Mouse (Mus musculus) midbrain, embryonic 13.5 days (tissue): ENCODE data around the gene Slc45a2. TPM values are rescaled to one million over a fixed set of nuclear protein-coding genes. Genes with fewer than 3 reads are reported as not detected.
"Not testable (repeated sequence)": the region's sequence is repeated elsewhere in the genome, so short reads cannot be mapped to it uniquely, and the experiment has no call there.

Experiments
- ATAC-seq: fragments of 200-750 bp; cut with Nextera tagmentation; 2 replicates; pipeline ENCODE4 v1.8.0; 2017; ENCODE audit warnings: mild to moderate bottlenecking, moderate TSS enrichment, moderate library complexity
- H3K27ac ChIP-seq: fragments of 300-500 bp; sonication (generic); 2 replicates; pipeline ENCODE4 v1.5.1; 2015; ENCODE audit warnings: inconsistent platforms, mild to moderate bottlenecking, moderate library complexity
- H3K27me3 ChIP-seq: fragments of 300-500 bp; sonication (generic); 2 replicates; pipeline ENCODE4 v1.6.1; 2015; ENCODE audit warnings: mild to moderate bottlenecking, inconsistent platforms
- H3K36me3 ChIP-seq: fragments of 300-500 bp; sonication (generic); 2 replicates; pipeline ENCODE4 v1.6.1; 2015; ENCODE audit warnings: mild to moderate bottlenecking, inconsistent platforms
- H3K4me1 ChIP-seq: fragments of 300-500 bp; sonication (generic); replicated peaks from 2 replicates; pipeline ENCODE4 v1.6.1; 2015; ENCODE audit warnings: inconsistent platforms
- H3K4me2 ChIP-seq: fragments of 300-500 bp; sonication (generic); replicated peaks from 2 replicates; pipeline ENCODE4 v1.6.1; 2015; ENCODE audit warnings: moderate library complexity, mild to moderate bottlenecking, inconsistent platforms
- H3K4me3 ChIP-seq: fragments of 300-500 bp; sonication (generic); replicated peaks from 2 replicates; pipeline ENCODE4 v1.5.1; 2015; ENCODE audit warnings: mild to moderate bottlenecking, inconsistent platforms
- H3K9ac ChIP-seq: fragments of 300-500 bp; sonication (generic); replicated peaks from 2 replicates; pipeline ENCODE4 v1.6.1; 2015; ENCODE audit warnings: mild to moderate bottlenecking, inconsistent platforms
- H3K9me3 ChIP-seq: fragments of 300-500 bp; sonication (generic); 2 replicates; pipeline ENCODE4 v1.6.1; 2016; ENCODE audit warnings: mild to moderate bottlenecking, inconsistent platforms
- WGBS: fragments of 180-500 bp; shearing (Covaris S2); methylation state at CpG from one replicate; pipeline ENCODE4 v1.1.7; 2015; 5-methylcytosine and 5-hydroxymethylcytosine counted together
- polyA plus RNA-seq: library from polyadenylated mRNA; unstranded; fragments of >200 nt; fragmentation: Nextera tagmentation; extraction: Ambion mirVana; gene quantifications from 2 replicates; pipeline ENCODE4 v1.2.1, GENCODE M21; 2015

Slc45a2 gene
- polyA plus RNA-seq, 1 experiment from 2014 or later = not detected

GRCm38 (mm10) chr15:10977151-10977550 is 23.4 kb upstream of the Slc45a2 start:
- Histone ChIP-seq H3K9me3 (no peaks in the 10 kb centered on the region), H3K9ac (no peak overlapping the region), H3K4me3 (no peak overlapping the region), H3K4me1 (peaks cover 6% of the 10 kb centered on the region), H3K4me2 (no peak overlapping the region), H3K36me3 (no peaks in the 10 kb centered on the region), H3K27ac (no peak overlapping the region), H3K27me3 (no peaks in the 10 kb centered on the region)
- no peak for ATAC-seq

- Histone ChIP-seq H3K4me1 (peaks cover 11% of the 10 kb centered on the region), H3K9me3 (no peaks in the 10 kb centered on the region), H3K4me3 (no peak overlapping the region; the same call in 1 of the 2 replicates), H3K9ac (peak overlapping the region; percentile 74; the same call in 1 of the 2 replicates), H3K4me2 (peak overlapping the region; percentile 65), H3K36me3 (no peaks in the 10 kb centered on the region), H3K27ac (no peak overlapping the region), H3K27me3 (no peaks in the 10 kb centered on the region)
- ATAC-seq = no peak
- WGBS = 73% methylated on average over 2 of the region's 2 CpGs
These were observed 19.8 kb upstream of the Slc45a2 start for GRCm38 (mm10) chr15:10980712-10981111.

GRCm38 (mm10) chr15:10981377-10982063 is 19.0 kb upstream of the Slc45a2 start, which contains the start of gene Amacr:
Amacr (plus strand) TSS chr15:10981756.
- H3K27me3 ChIP-seq = no peaks in the 10 kb centered on the region
- no peaks in the 10 kb centered on the region for H3K9me3 ChIP-seq
- peak within 1 kb of the TSS; percentile 74 for H3K9ac ChIP-seq
- H3K4me2 ChIP-seq = peak within 1 kb of the TSS; percentile 65
- no peaks in the 10 kb centered on the region for H3K36me3 ChIP-seq
- ATAC-seq = peak; percentile 99
- H3K4me1 ChIP-seq = peaks cover 11% of the 10 kb centered on the region
- H3K27ac ChIP-seq = peak within 1 kb of the TSS; percentile 89
- peak within 1 kb of the TSS; percentile 61 for H3K4me3 ChIP-seq
- under 1% methylated on average over 52 of the region's 52 CpGs for WGBS

- Histone ChIP-seq H3K4me2 (peak overlapping the region; percentile 65), H3K36me3 (peaks cover 3% of the 10 kb centered on the region; the same call in 1 of the 2 replicates), H3K9ac (peak overlapping the region; percentile 74), H3K9me3 (no peaks in the 10 kb centered on the region), H3K4me3 (peak overlapping the region; percentile 61), H3K27me3 (no peaks in the 10 kb centered on the region), H3K27ac (peak overlapping the region; percentile 89), H3K4me1 (peaks cover 11% of the 10 kb centered on the region)
- peak; percentile 51 for ATAC-seq
- WGBS = 9% methylated on average over 6 of the region's 6 CpGs
These were observed 18.5 kb upstream of the Slc45a2 start for GRCm38 (mm10) chr15:10982064-10982435.

- H3K4me3 ChIP-seq = no peak overlapping the region
- 81% methylated on average over 6 of the region's 6 CpGs for WGBS
- ATAC-seq = no peak
These were observed 14.8 kb upstream of the Slc45a2 start for GRCm38 (mm10) chr15:10985756-10986155.

GRCm38 (mm10) chr15:10986477-10986876 is 14.0 kb upstream of the Slc45a2 start:
- not testable (repeated sequence) for H3K9ac ChIP-seq, H3K27ac ChIP-seq, H3K9me3 ChIP-seq, H3K36me3 ChIP-seq, ATAC-seq, H3K4me1 ChIP-seq, H3K4me2 ChIP-seq, H3K4me3 ChIP-seq, H3K27me3 ChIP-seq
- 76% methylated on average over 2 of the region's 2 CpGs for WGBS

More at GRCm38 (mm10) chr15:10985756-10986155, 14.8 kb upstream of the Slc45a2 start:
- Histone ChIP-seq H3K27ac (no peak overlapping the region), H3K4me2 (no peak overlapping the region), H3K9me3 (no peaks in the 10 kb centered on the region), H3K9ac (no peak overlapping the region), H3K36me3 (peaks cover 4% of the 10 kb centered on the region; the same call in 1 of the 2 replicates), H3K27me3 (no peaks in the 10 kb centered on the region), H3K4me1 (peaks cover 11% of the 10 kb centered on the region)

- no peak overlapping the region for H3K4me3 ChIP-seq
- H3K4me1 ChIP-seq = no peaks in the 10 kb centered on the region
- ATAC-seq = no peak
- H3K9ac ChIP-seq = no peak overlapping the region
- no peak overlapping the region for H3K27ac ChIP-seq
- H3K27me3 ChIP-seq = no peaks in the 10 kb centered on the region
- H3K36me3 ChIP-seq = peaks cover 10% of the 10 kb centered on the region; the same call in 1 of the 2 replicates
- WGBS = 67% methylated on average over 2 of the region's 2 CpGs
- no peaks in the 10 kb centered on the region for H3K9me3 ChIP-seq
- no peak overlapping the region for H3K4me2 ChIP-seq
These were observed 10.1 kb upstream of the Slc45a2 start for GRCm38 (mm10) chr15:10990411-10990810.

- Histone ChIP-seq H3K27me3 (no peaks in the 10 kb centered on the region), H3K27ac (no peak overlapping the region)
These were observed 9.0 kb upstream of the Slc45a2 start for GRCm38 (mm10) chr15:10991566-10991965.

GRCm38 (mm10) chr15:10999832-11000231 is 689 bp upstream of the Slc45a2 start:
- no peaks in the 10 kb centered on the region for H3K9me3 ChIP-seq
- WGBS = 62% methylated on average over 5 of the region's 5 CpGs
- 0 out of 2 replicates have a peak, but pooled peaks cover 4% of the 10 kb centered on the region for H3K36me3 ChIP-seq
- no peak overlapping the region for H3K9ac ChIP-seq
- H3K27me3 ChIP-seq = no peaks in the 10 kb centered on the region
- H3K4me3 ChIP-seq = no peak overlapping the region
- peak; percentile 69 for ATAC-seq
- no peak overlapping the region for H3K27ac ChIP-seq
- H3K4me1 ChIP-seq = no peaks in the 10 kb centered on the region
- 0 out of 2 replicates have a peak overlapping the region, but pooled peaks have one; percentile 11 for H3K4me2 ChIP-seq

More at GRCm38 (mm10) chr15:10991566-10991965, 9.0 kb upstream of the Slc45a2 start:
- WGBS = 97% methylated on average over 1 of the region's 1 CpGs
- no peaks in the 10 kb centered on the region for H3K4me1 ChIP-seq
- no peak overlapping the region for H3K9ac ChIP-seq
- no peak overlapping the region for H3K4me2 ChIP-seq
- ATAC-seq = no peak
- no peaks in the 10 kb centered on the region for H3K9me3 ChIP-seq
- H3K4me3 ChIP-seq = no peak overlapping the region
- H3K36me3 ChIP-seq = peaks cover 10% of the 10 kb centered on the region; the same call in 1 of the 2 replicates

- no peaks in the 10 kb centered on the region for H3K27me3 ChIP-seq
- no peak overlapping the region for H3K4me2 ChIP-seq
- H3K27ac ChIP-seq = no peak overlapping the region
- H3K4me1 ChIP-seq = no peaks in the 10 kb centered on the region
- ATAC-seq = no peak
- H3K9ac ChIP-seq = no peak overlapping the region
- H3K36me3 ChIP-seq = no peaks in the 10 kb centered on the region
- 86% methylated on average over 4 of the region's 4 CpGs for WGBS
- no peak overlapping the region for H3K4me3 ChIP-seq
- H3K9me3 ChIP-seq = no peaks in the 10 kb centered on the region
These were observed 3.3 kb downstream of the Slc45a2 start for GRCm38 (mm10) chr15:11003791-11004190.

- WGBS = 89% methylated on average over 6 of the region's 6 CpGs
- no peaks in the 10 kb centered on the region for H3K27me3 ChIP-seq
- no peak overlapping the region for H3K4me3 ChIP-seq
- H3K4me2 ChIP-seq = no peak overlapping the region
- H3K4me1 ChIP-seq = no peaks in the 10 kb centered on the region
- H3K27ac ChIP-seq = no peak overlapping the region
- H3K9me3 ChIP-seq = no peaks in the 10 kb centered on the region
- ATAC-seq = no peak
- H3K36me3 ChIP-seq = no peaks in the 10 kb centered on the region
- no peak overlapping the region for H3K9ac ChIP-seq
These were observed 4.1 kb downstream of the Slc45a2 start for GRCm38 (mm10) chr15:11004646-11005045.

- Histone ChIP-seq H3K4me2 (no peak overlapping the region), H3K27ac (no peak overlapping the region), H3K4me3 (no peak overlapping the region), H3K9me3 (no peaks in the 10 kb centered on the region), H3K36me3 (no peaks in the 10 kb centered on the region), H3K9ac (no peak overlapping the region), H3K27me3 (no peaks in the 10 kb centered on the region), H3K4me1 (no peaks in the 10 kb centered on the region)
- 18% methylated on average over 5 of the region's 5 CpGs for WGBS
- ATAC-seq = no peak
These were observed 8.2 kb downstream of the Slc45a2 start for GRCm38 (mm10) chr15:11008756-11009155.
